Mouse (Mus musculus): ENCODE measurements at regions not wholly inside any gene's neighbourhood (a gene's known extent, or its start where the extent isn't known, plus 50 kb on each side); places are given as distances from the start of the nearest gene placed in this dataset.

- no peak for DNase-seq
Measured at GRCm38 (mm10) chr19:56105452-56106091, 181.4 kb upstream of the Habp2 start.

- DNase-seq: no peak
Measured at GRCm38 (mm10) chr19:56108796-56109195, 178.1 kb upstream of the Habp2 start.

- no peak for DNase-seq
Measured at GRCm38 (mm10) chr19:56115552-56116284, 171.2 kb upstream of the Habp2 start.

- DNase-seq: no peak
Measured at GRCm38 (mm10) chr19:56116285-56116680, 170.7 kb upstream of the Habp2 start.

- DNase-seq: no peak
Measured at GRCm38 (mm10) chr19:56120723-56121122, 166.2 kb upstream of the Habp2 start.

- no peak for DNase-seq
Measured at GRCm38 (mm10) chr19:56122186-56122585, 164.8 kb upstream of the Habp2 start.

GRCm38 (mm10) chr19:56131556-56131955, 155.4 kb upstream of the Habp2 start:
- DNase-seq: no peak

GRCm38 (mm10) chr19:56132911-56133562, 153.9 kb upstream of the Habp2 start:
- no peak for DNase-seq

GRCm38 (mm10) chr19:56133565-56133964, 153.4 kb upstream of the Habp2 start:
- no peak for DNase-seq

GRCm38 (mm10) chr19:56134081-56134818, 152.7 kb upstream of the Habp2 start:
- peak; percentile 42 for DNase-seq

GRCm38 (mm10) chr19:56135306-56135928, 151.5 kb upstream of the Habp2 start:
- DNase-seq: no peak

GRCm38 (mm10) chr19:56140540-56140939, 146.4 kb upstream of the Habp2 start:
- no peak for DNase-seq

- no peak for DNase-seq
Measured at GRCm38 (mm10) chr19:56144221-56144620, 142.7 kb upstream of the Habp2 start.

GRCm38 (mm10) chr19:56157120-56157519, 129.8 kb upstream of the Habp2 start:
- no peak for DNase-seq

GRCm38 (mm10) chr19:56162156-56162555, 124.8 kb upstream of the Habp2 start:
- DNase-seq: no peak

GRCm38 (mm10) chr19:56169133-56169997, 117.6 kb upstream of the Habp2 start:
- DNase-seq: no peak

- no peak for DNase-seq
Measured at GRCm38 (mm10) chr19:56169998-56170274, 117.0 kb upstream of the Habp2 start.

GRCm38 (mm10) chr19:56172454-56172853, 114.5 kb upstream of the Habp2 start:
- no peak for DNase-seq

- DNase-seq: no peak
Measured at GRCm38 (mm10) chr19:56176059-56176458, 110.9 kb upstream of the Habp2 start.

- no peak for DNase-seq
Measured at GRCm38 (mm10) chr19:56177231-56177745, 109.6 kb upstream of the Habp2 start.

- no peak for DNase-seq
Measured at GRCm38 (mm10) chr19:56185756-56186155, 101.2 kb upstream of the Habp2 start.

GRCm38 (mm10) chr19:56189185-56189584, 97.8 kb upstream of the Habp2 start:
- no peak for DNase-seq
